Mouse (Mus musculus) small intestine, adult 2 months (tissue): ENCODE measurements at regions not wholly inside any gene's neighbourhood (a gene's known extent, or its start where the extent isn't known, plus 50 kb on each side); places are given as distances from the start of the nearest gene placed in this dataset.

ENCODE experiments used
- CTCF ChIP-seq: fragments of 200-500 bp; IDR thresholded peaks from 2 replicates; pipeline ENCODE4 v1.5.1; 2012; ENCODE audit warnings: low read depth, mild to moderate bottlenecking, control low read depth, inconsistent platforms, low read length, moderate library complexity, mixed read lengths; ENCODE audit not compliant: insufficient replicate concordance, insufficient read length; ENCODE audit errors: extremely low read depth
- POLR2A ChIP-seq: fragments of 200-500 bp; IDR thresholded peaks from 2 replicates; pipeline ENCODE4 v1.6.1; 2012; ENCODE audit warnings: low read depth, mild to moderate bottlenecking, control low read depth, inconsistent platforms, low read length, moderate library complexity

- TF ChIP-seq CTCF (no peak), POLR2A (no peak)
Measured at GRCm38 (mm10) chr5:38932382-38933079, 55.9 kb upstream of the Clnk start.
